Mouse (Mus musculus): ENCODE measurements around the gene Nceh1. TPM values are rescaled to one million over a fixed set of nuclear protein-coding genes. Genes with fewer than 3 reads are reported as not detected.
A peak's percentile ranks its signal among the peaks of the same experiment; 100 is the strongest.

The Nceh1 gene
- 3.7 and 5.6 TPM in 2 replicates for polyA plus RNA-seq (2016; fragmentation: Nextera tagmentation; extraction: Ambion mirVana)

DNA sequence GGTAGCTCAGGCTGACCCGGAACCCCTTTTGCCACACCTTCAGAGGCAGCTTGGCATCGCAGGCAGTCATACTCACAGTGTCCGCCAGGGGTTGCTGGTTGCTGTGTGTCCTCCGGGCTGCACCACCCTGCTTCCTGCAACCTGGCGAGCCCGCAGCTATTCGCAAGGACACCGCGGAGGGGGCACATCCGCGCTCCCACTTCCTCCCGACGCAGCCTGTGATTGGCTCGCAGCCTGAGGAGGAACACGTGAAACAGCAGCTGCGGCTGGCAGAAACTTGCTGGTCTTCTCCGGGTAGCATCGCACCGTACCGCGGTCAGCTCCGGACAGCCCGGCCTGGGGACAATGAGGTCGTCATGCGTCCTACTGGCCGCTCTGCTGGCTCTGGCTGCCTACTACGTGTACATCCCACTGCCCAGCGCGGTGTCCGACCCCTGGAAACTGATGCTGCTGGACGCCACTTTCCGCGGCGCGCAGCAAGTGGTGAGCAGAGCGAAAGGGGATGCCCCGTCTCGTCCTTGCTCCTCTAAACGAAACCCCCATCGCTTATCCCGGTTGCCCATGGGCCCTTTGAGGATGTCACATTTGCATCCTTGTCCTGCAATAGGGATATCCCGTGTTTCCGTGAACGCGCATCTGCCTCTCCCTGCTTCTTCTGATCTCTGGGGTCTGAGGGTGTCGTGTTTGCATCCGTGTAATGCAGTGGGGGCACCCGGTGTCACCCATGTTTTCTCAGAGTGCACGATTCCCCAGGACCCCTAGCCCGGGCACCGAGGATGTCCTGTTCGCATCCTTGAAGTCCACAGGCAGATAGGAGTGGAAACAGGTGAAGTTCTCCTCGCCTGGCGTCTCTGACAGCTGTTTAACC is at the start of gene Nceh1:
Nceh1 (plus strand) TSS at position 233 of the 868 bp plus-strand sequence.
- H3K27me3 ChIP-seq (replicated peaks) = no peaks in the 10 kb centered on the region
- H3K4me2 ChIP-seq (replicated peaks) = peak within 1 kb of the TSS; percentile 94
- peak within 1 kb of the TSS; percentile 63 for H3K4me3 ChIP-seq
- peak within 1 kb of the TSS; percentile 64 for H3K9ac ChIP-seq
- peak; percentile 99 for ATAC-seq (ENCODE audit: low FRiP score, low read depth)
- no peaks in the 10 kb centered on the region for H3K36me3 ChIP-seq
- no peaks in the 10 kb centered on the region for H3K9me3 ChIP-seq
- H3K4me1 ChIP-seq = peaks cover 7% of the 10 kb centered on the region; the same call in 1 of the 2 replicates
- 1% methylated on average over 54 of the region's 54 CpGs for WGBS
- no peak within 1 kb of the TSS for H3K27ac ChIP-seq

DNA sequence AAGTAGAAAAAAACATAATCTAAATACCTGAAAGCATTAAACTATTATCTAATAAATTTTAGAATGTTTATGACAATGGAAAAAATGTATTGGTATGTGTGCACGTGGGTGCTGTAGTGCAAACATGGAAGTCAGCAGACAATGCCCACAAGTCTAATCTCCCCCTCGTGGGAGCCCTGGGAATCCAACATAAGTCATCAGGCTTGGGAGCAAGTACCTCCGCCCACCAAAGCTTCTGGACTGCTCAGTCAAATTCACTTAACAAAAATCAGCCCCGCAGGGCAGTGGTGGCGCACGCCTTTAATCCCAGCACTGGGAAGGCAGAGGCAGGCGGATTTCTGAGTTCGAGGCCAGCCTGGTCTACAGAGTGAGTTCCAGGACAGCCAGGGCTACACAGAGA is 42.7 kb upstream of the Nceh1 start:
- H3K9me3 ChIP-seq = no peaks in the 10 kb centered on the region
- no peak overlapping the region for H3K4me2 ChIP-seq (replicated peaks)
- peaks cover 55% of the 10 kb centered on the region for H3K36me3 ChIP-seq
- H3K9ac ChIP-seq = no peak overlapping the region
- ATAC-seq (ENCODE audit: low FRiP score, low read depth) = no peak
- no peaks in the 10 kb centered on the region for H3K4me1 ChIP-seq
- 91% methylated on average over 8 of the region's 8 CpGs for WGBS
- H3K27me3 ChIP-seq (replicated peaks) = no peaks in the 10 kb centered on the region
- H3K4me3 ChIP-seq = no peak overlapping the region
- H3K27ac ChIP-seq = no peak overlapping the region

DNA sequence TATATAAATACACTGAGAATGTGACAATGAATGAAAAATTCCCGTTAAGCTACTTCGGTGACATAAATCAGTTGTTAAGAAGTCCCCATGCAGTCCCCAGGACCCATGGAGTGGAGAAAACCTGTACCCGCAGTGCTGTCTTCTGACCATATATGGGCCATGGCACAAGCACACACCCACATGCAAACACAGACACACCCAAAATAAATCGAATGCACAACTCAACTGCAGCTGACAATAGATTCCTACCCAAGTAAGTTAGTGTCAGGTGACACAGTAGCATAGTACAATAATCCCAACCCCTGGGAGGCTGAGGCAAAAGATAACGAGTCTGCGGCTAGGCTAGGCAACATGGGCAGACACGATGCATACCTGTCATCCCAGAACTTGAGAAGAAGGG is 39.2 kb upstream of the Nceh1 start:
- Histone ChIP-seq H3K9ac (no peak overlapping the region), H3K4me1 (no peaks in the 10 kb centered on the region), H3K36me3 (peaks cover 40% of the 10 kb centered on the region), H3K4me2 (replicated peaks) (no peak overlapping the region), H3K4me3 (no peak overlapping the region), H3K27ac (no peak overlapping the region), H3K9me3 (no peaks in the 10 kb centered on the region), H3K27me3 (replicated peaks) (no peaks in the 10 kb centered on the region)
- 93% methylated on average over 7 of the region's 7 CpGs for WGBS
- ATAC-seq (ENCODE audit: low FRiP score, low read depth) = no peak

DNA sequence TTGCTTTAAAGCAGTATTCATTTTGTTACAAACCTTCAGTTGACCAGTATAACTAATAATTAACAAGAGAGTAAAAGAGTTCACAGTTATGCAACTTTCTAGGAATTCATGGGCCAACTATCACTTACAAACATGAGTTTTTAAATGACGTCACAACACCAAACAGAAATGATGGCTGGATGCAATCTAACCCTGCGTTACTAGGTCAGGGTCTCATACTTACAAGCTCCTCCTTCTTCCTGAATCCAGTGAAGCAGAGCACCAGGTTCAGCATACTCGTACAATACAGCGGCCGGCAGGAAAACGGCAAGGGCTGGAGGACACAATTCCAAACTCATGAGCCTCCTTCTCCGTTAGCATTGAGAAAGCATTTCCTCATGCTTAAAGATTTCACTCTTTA is 37.0 kb upstream of the Nceh1 start:
- no peak overlapping the region for H3K27ac ChIP-seq
- no peaks in the 10 kb centered on the region for H3K4me1 ChIP-seq
- H3K9ac ChIP-seq = no peak overlapping the region
- H3K36me3 ChIP-seq = peaks cover 33% of the 10 kb centered on the region
- H3K9me3 ChIP-seq = no peaks in the 10 kb centered on the region
- no peak for ATAC-seq (ENCODE audit: low FRiP score, low read depth)
- H3K27me3 ChIP-seq (replicated peaks) = no peaks in the 10 kb centered on the region
- WGBS = 94% methylated on average over 7 of the region's 7 CpGs
- H3K4me3 ChIP-seq = no peak overlapping the region
- no peak overlapping the region for H3K4me2 ChIP-seq (replicated peaks)

DNA sequence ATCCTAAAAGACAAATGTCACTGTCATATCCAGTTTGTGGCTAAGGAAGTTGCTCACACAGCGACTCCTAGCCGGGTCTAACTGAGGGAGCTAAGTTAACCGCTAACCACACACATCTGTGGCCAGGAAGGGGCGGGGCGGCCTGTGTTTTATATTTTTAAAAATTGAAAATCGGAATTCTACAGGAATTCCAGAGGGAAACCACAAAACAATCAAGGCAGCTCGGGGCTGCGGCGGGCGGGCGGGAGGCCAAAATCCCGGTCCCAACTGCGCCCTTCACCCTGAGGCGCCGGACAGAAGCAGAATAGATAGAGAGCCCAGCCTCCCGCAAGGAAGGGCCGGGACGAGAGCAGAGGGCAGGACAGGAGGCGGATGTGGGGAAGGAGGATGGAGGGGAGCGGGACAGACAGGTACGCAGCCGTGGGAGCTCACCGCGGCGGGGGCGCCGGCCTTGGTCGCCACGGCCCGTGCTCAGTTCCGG is 29.5 kb upstream of the Nceh1 start:
- Histone ChIP-seq H3K4me3 (peak overlapping the region; percentile 80), H3K9ac (peak overlapping the region; percentile 77), H3K27me3 (replicated peaks) (no peaks in the 10 kb centered on the region), H3K4me1 (peaks cover 17% of the 10 kb centered on the region), H3K4me2 (replicated peaks) (peak overlapping the region; percentile 81), H3K9me3 (no peaks in the 10 kb centered on the region), H3K36me3 (peaks cover 9% of the 10 kb centered on the region; the same call in 1 of the 2 replicates), H3K27ac (no peak overlapping the region)
- ATAC-seq (ENCODE audit: low FRiP score, low read depth) = peak; percentile 63
- under 1% methylated on average over 31 of the region's 31 CpGs for WGBS

DNA sequence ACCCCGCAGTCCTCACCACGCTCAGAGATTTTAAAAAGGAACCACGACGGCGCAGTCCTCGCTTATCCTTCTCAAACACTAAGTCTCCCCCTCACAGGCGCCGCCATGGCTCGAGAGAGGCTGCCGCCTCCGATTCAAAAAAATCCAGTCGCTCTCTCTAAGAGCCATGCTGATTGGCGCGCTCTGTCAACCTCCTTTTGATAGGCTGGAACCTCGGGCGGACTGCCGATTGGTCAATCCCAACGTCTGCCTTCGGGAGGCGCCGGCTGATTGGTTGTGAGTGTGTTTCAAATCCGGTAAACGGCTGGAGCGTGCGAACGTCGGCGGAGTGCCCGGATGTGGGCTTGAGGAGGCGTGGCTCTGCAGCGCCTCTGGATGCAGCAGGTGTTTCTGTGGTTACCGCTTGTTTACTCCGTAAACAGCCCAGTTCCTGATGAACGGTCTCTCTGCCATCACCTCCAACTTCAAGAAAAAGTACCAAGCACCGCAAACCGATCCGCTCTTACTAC is 29.0 kb upstream of the Nceh1 start, which contains the start of gene Ect2:
Ect2 (minus strand) TSS at position 178 of the 509 bp plus-strand sequence.
- ATAC-seq (ENCODE audit: low FRiP score, low read depth) = peak; percentile 100
- Histone ChIP-seq H3K9ac (peak within 1 kb of the TSS; percentile 77), H3K4me3 (peak within 1 kb of the TSS; percentile 80), H3K9me3 (no peaks in the 10 kb centered on the region), H3K36me3 (peaks cover 5% of the 10 kb centered on the region; the same call in 1 of the 2 replicates), H3K4me1 (peaks cover 17% of the 10 kb centered on the region), H3K27ac (no peak within 1 kb of the TSS), H3K4me2 (replicated peaks) (peak within 1 kb of the TSS; percentile 81), H3K27me3 (replicated peaks) (no peaks in the 10 kb centered on the region)
- WGBS = under 1% methylated on average over 37 of the region's 37 CpGs

DNA sequence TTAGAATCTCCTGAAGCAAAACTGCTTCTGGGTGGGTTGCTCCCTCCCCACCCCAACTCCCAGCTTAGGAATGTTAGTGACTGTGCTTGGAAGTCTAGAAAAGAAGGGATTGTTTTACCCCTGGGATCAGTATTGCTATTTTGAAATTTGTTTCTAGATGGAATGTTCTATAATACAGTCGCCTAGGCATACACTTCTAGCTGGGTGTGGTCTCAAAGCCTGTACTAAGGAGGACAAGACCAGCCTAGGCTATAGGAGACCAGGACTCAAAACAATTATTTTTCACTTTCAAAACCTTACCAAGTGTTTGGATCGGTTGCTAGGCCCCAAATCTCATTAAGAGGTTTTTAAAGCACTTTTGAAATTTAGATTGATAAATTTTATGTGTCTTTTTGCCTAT is 28.5 kb upstream of the Nceh1 start:
- H3K4me3 ChIP-seq = peak overlapping the region; percentile 80; the same call in 1 of the 2 replicates
- H3K36me3 ChIP-seq = 0 out of 2 replicates have a peak, but pooled peaks cover 3% of the 10 kb centered on the region
- peak; percentile 22 for ATAC-seq (ENCODE audit: low FRiP score, low read depth)
- peak overlapping the region; percentile 81 for H3K4me2 ChIP-seq (replicated peaks)
- H3K9ac ChIP-seq = no peak overlapping the region
- no peaks in the 10 kb centered on the region for H3K9me3 ChIP-seq
- H3K27ac ChIP-seq = no peak overlapping the region
- H3K4me1 ChIP-seq = peaks cover 17% of the 10 kb centered on the region
- H3K27me3 ChIP-seq (replicated peaks) = no peaks in the 10 kb centered on the region
- WGBS = 72% methylated on average over 2 of the region's 2 CpGs

DNA sequence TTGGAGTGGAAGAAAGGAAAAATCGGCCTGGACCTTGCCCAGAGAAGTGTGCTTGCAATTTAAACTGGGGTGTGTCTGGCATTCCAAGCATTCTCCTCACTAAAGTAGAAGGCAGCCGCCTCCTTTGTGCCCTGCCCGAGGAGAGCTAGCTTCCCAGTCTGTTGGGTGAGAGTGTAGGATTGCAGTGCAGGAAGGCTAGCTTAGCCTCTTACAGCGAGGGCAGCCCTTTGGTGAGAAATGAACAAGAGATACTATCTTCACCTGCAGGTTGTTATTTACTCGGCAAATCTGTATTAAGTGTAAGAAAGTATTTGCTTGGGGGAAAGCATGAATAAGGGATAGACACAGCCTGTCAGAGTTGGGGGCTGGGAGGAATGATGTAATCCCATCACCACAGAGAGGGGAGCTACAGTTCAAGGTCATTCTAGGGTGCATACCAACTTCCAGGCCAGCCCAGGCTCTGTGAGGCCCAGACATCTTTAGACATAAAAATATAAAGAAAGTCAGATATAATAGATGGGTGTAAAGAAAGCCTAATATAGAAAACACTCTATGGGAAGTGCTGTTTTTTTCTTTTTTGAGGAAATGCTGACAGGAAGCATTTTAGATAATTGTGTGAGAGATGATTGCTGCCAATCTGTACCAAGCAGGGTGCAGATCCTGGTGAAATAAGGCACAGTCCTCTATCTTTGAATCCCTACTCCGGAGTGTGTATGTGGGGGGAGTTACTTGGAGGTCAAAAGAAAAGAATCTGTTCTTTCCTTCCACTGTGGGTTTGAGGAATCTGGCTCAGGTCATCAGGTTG is 27.5 kb upstream of the Nceh1 start:
- no peak overlapping the region for H3K9ac ChIP-seq
- no peaks in the 10 kb centered on the region for H3K9me3 ChIP-seq
- H3K27ac ChIP-seq = no peak overlapping the region
- no peaks in the 10 kb centered on the region for H3K36me3 ChIP-seq
- ATAC-seq (ENCODE audit: low FRiP score, low read depth) = no peak
- H3K4me2 ChIP-seq (replicated peaks) = no peak overlapping the region
- H3K4me3 ChIP-seq = no peak overlapping the region
- WGBS = 17% methylated on average over 6 of the region's 6 CpGs
- H3K4me1 ChIP-seq = peaks cover 17% of the 10 kb centered on the region
- H3K27me3 ChIP-seq (replicated peaks) = no peaks in the 10 kb centered on the region

DNA sequence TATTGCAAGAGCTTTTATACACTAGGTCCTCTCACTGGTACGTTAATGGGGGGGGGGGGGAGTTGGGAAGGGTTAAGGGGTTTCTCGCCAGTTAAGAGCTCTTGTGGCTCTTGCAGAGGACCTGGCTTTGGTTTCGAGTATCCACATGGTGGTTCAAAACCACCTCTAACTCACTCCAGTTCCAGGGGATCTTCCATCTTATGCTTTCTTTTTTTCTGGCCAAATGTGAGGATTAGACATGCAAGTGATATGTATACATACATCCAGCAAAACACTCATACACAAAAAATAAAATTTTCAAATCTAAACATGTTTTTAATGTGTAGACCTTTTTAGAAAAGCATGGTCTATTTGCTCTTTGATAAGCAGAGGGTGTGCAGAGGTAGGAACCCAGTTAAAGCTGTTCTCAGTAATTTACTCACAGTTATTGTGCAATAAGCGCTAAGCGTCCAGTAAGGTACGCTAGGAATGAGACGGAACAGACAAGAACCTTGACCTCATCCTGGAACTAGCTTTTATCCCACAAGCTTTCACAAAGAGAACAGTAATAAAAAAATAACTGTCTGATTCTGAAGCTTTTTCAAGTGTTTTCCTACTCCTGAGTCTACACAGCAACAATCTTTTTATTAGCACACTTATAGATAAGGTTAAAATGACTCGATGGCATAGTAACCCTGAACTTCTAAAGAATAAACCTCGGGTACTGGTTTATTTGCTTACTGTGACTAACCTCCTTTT is 26.7 kb upstream of the Nceh1 start:
- H3K9me3 ChIP-seq = no peaks in the 10 kb centered on the region
- ATAC-seq (ENCODE audit: low FRiP score, low read depth) = no peak
- no peak overlapping the region for H3K27ac ChIP-seq
- H3K9ac ChIP-seq = no peak overlapping the region
- H3K4me2 ChIP-seq (replicated peaks) = no peak overlapping the region
- no peaks in the 10 kb centered on the region for H3K36me3 ChIP-seq
- H3K27me3 ChIP-seq (replicated peaks) = no peaks in the 10 kb centered on the region
- peaks cover 17% of the 10 kb centered on the region for H3K4me1 ChIP-seq
- H3K4me3 ChIP-seq = no peak overlapping the region
- 74% methylated on average over 9 of the region's 9 CpGs for WGBS

DNA sequence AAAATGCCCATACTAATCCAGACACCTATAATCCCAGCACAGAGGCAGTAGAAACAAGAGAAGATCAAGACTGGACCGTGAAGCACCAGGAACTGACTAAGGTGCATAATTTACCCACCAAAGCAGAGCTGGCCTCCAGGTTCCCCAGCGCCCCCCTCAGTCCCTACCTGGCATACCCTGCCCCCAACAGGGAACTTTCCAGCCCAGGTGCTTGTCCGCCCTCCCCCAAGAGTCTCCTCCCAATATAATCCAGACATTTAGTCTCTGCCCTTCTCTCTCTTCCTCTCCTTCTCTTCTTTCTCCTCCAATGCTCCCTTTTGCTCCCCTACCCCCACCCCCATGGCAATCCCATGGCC is 26.2 kb upstream of the Nceh1 start:
- no peaks in the 10 kb centered on the region for H3K36me3 ChIP-seq
- H3K4me3 ChIP-seq = no peak overlapping the region
- no peak for ATAC-seq (ENCODE audit: low FRiP score, low read depth)
- no peaks in the 10 kb centered on the region for H3K9me3 ChIP-seq
- H3K4me2 ChIP-seq (replicated peaks) = no peak overlapping the region
- WGBS = 65% methylated on average over 3 of the region's 3 CpGs
- no peak overlapping the region for H3K9ac ChIP-seq
- peaks cover 13% of the 10 kb centered on the region for H3K4me1 ChIP-seq
- H3K27ac ChIP-seq = no peak overlapping the region
- H3K27me3 ChIP-seq (replicated peaks) = no peaks in the 10 kb centered on the region

DNA sequence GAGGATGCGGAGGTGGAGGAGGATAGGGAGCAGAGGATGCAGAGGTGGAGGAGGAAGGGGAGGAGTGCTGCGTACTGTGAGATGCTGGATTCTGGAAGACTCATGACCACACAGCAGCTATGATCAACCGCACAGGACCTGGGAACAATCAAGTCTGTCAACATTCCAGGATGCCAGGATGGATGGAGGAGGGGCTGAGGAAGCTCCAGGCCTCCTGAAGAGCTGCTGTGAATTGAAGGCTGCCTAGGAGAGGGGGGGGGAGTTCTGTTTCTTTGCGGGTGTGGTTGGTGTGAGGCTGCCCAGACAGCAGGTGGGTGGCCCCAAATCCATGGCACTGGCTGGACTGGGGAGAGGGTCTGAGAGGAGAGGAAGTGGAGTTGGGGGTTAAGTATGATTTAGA is 23.9 kb upstream of the Nceh1 start:
- H3K4me2 ChIP-seq (replicated peaks) = no peak overlapping the region
- no peak overlapping the region for H3K9ac ChIP-seq
- no peak for ATAC-seq (ENCODE audit: low FRiP score, low read depth)
- WGBS = 62% methylated on average over 4 of the region's 4 CpGs
- no peaks in the 10 kb centered on the region for H3K27me3 ChIP-seq (replicated peaks)
- H3K36me3 ChIP-seq = no peaks in the 10 kb centered on the region
- no peak overlapping the region for H3K4me3 ChIP-seq
- H3K9me3 ChIP-seq = no peaks in the 10 kb centered on the region
- H3K27ac ChIP-seq = no peak overlapping the region
- H3K4me1 ChIP-seq = no peaks in the 10 kb centered on the region

All from neural tube, embryonic 12.5 days (tissue).